Mouse (Mus musculus) ES-Bruce4 (cell line): ENCODE results near the gene Zfp991.
"Not testable (repeated sequence)": the region's sequence is repeated elsewhere in the genome, so short reads cannot be mapped to it uniquely, and the experiment has no call there.

Experiments
- CTCF ChIP-seq: IDR thresholded peaks from one replicate; pipeline ENCODE4 v1.8.1; 2011; ENCODE audit warnings: low read depth, low read length
- EP300 ChIP-seq: IDR thresholded peaks from 2 replicates; pipeline ENCODE4 v1.6.1; 2011; ENCODE audit warnings: low read depth, low read length; ENCODE audit not compliant: insufficient read depth
- POLR2A ChIP-seq: IDR thresholded peaks from one replicate; pipeline ENCODE4 v1.8.1; 2011; ENCODE audit warnings: low read length; ENCODE audit not compliant: insufficient read depth

DNA sequence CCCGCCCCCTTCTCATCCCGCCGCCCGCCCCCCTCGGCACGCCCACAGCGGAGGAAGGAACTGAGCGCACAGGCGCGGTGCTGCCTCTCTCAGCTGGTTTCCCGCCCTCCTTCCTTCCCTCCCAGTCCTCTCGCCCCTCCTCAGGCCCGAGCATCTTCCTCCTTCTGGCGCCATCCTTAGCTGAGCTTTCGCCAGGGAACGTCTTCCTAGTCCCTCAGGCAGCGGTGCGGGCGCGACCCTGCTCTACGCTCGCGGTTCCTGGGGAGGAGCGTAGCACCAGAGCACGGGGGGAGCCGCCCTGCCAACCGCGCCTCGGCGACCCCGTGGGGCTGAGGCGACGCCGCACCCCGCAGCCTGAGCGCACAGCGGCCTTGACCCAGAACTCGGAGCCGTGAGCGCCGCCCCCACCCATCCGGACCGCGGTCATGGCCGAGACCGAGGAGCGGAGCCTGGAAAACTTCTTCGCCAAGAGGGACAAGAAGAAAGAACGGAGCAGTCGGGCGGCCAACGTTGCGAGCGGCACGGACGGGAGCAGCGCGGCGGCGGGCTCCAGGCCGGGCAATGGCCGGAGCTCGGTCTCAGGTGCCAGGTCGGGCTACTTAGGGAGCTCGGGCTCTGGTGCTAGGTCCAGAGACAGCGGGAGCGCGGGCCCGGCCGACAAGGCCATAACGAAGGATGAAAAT is 55.6 kb downstream of the Zfp991 start:
- TF ChIP-seq POLR2A, CTCF, EP300: not testable (repeated sequence)
